Mouse (Mus musculus): ENCODE results near the gene Faf2. TPM values are rescaled to one million over a fixed set of nuclear protein-coding genes. Genes with fewer than 3 reads are reported as not detected.
A peak's percentile ranks its signal among the peaks of the same experiment; 100 is the strongest.

Gene Faf2
- polyA plus RNA-seq, 1 experiment from 2014 or later: 90.3 TPM

DNA sequence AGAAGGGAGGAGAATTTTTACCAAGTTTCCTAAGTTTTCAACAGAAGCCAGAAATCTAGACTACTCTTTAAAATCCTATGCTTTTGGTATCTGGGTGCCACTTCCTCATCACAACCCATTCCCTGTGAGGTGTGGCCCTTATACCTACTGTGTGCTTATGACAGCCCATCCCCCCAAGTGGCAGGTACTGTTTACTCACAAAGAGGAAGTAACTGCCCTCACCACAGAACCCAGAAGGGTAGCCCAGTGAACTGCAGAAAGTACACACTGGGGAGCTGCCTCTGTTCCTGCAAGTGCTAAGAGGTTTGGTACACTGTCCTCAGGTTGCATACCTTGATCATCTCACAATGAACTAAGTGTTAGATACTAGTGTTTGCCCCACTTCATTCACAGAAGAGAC lies 70.2 kb downstream of the Faf2 start:
- ATAC-seq (no peak), DNase-seq (ENCODE audit: low spot score) (no peak)
- H3K4me2 ChIP-seq (ENCODE audit: low read length): no peak overlapping the region
- H3K4me3 ChIP-seq (ENCODE audit: low read depth, low read length): no peak overlapping the region
- no peaks in the 10 kb centered on the region for H3K27me3 ChIP-seq (replicated peaks; ENCODE audit: control insufficient read depth, insufficient read depth, low read length)
- no peaks in the 10 kb centered on the region for H3K36me3 ChIP-seq (ENCODE audit: control insufficient read depth, insufficient read depth, low read length)
- H3K27ac ChIP-seq (ENCODE audit: low read depth, low read length): no peak overlapping the region
- H3K9ac ChIP-seq (ENCODE audit: low read length): peak overlapping the region; percentile 98; the same call in 1 of the 2 replicates
- H3K9me3 ChIP-seq (replicated peaks; ENCODE audit: control insufficient read depth, low read length): no peaks in the 10 kb centered on the region
- H3K4me1 ChIP-seq (ENCODE audit: control insufficient read depth, insufficient read depth, low read length): peaks cover 18% of the 10 kb centered on the region

DNA sequence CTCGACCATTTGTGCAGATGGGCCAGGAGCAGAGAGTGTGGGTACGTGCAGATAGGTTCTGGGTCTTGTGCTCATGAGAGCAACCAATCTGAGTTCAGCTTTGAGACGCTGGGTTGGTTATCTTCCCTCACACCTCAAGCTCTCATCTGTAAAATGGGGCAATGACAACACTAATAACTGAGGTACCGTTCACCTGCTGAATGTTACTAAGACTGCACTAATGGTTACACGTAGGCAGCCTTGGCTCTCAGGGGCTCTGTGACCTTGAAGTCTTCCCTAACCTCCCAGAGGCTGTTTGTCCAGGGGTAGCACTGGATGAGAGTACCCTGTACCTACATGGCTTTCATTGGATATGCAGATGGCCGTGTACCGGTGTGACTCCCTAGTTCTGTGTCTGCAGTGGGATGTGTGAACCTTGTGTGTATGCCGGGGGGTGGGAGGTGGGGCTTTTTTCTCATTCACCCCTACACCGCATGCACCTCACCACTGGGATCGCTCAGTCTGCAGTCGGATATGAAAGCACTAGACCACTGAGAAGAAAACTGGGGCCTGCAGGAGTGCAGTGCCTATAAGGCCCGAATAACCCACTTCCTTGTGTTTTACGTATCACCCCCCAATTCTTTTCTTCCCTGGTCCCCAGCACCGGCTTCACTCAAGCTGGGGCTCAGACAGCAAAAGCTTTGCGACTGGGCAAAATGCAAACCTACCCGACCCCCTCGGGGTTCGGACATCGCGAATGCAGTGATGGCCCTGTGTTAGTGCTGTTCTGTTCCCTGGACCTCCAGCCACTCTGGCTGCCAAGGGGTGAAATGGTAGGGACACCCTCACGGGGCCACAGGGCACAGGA lies 71.3 kb downstream of the Faf2 start:
- H3K27ac ChIP-seq (ENCODE audit: low read depth, low read length): peak overlapping the region; percentile 87
- no peaks in the 10 kb centered on the region for H3K9me3 ChIP-seq (replicated peaks; ENCODE audit: control insufficient read depth, low read length)
- DNase-seq (ENCODE audit: low spot score) (no peak), ATAC-seq (no peak)
- H3K4me3 ChIP-seq (ENCODE audit: low read depth, low read length): peak overlapping the region; percentile 100
- no peaks in the 10 kb centered on the region for H3K36me3 ChIP-seq (ENCODE audit: control insufficient read depth, insufficient read depth, low read length)
- H3K27me3 ChIP-seq (replicated peaks; ENCODE audit: control insufficient read depth, insufficient read depth, low read length): no peaks in the 10 kb centered on the region
- H3K4me2 ChIP-seq (ENCODE audit: low read length): peak overlapping the region; percentile 96
- H3K4me1 ChIP-seq (ENCODE audit: control insufficient read depth, insufficient read depth, low read length): peaks cover 18% of the 10 kb centered on the region
- WGBS: 16% methylated on average over 21 of the region's 21 CpGs
- H3K9ac ChIP-seq (ENCODE audit: low read length): peak overlapping the region; percentile 98

DNA sequence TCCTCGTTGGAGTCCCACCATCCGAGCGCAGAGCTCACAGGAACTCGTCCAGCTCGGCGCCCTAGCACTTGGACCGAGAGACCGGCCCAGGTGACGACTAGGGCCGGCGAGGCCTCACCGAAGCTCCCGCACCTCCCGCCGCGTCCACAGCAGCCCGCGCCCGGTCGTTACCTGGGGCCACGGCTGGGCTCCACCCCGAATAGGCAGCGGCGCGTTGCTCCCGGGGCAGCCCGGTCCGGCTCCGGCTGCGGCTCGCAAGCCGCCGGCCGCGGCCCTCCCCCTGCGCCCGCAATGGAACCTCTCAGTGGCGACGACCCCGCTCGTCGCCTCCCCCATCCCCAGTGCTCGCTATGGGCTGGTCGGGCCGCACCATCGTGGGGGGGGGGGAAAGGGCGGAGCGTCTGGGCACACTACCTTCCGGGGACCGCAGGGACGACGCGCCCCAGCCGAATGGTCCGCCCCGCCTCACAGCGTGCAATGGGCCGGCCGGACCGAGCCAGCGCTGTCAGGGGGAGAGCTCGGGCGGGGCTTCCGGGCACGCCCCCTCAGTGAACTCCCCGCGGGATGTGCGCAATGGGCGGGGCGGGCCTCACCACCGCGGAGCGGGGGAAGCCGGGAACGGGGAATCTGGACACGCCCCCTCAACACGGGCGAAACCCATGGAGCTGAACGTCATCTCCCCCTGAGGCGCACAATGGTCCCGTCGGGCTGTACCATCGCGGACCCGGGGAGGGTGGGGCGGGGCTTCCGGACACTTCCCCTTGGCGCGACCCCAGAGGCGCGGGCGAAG lies 72.2 kb downstream of the Faf2 start, which contains the start of gene Rnf44:
Gene Rnf44 (minus strand): TSS at position 350 of the 790 bp plus-strand sequence.
- Histone ChIP-seq H3K4me2 (ENCODE audit: low read length) (peak within 1 kb of the TSS; percentile 96), H3K9me3 (replicated peaks; ENCODE audit: control insufficient read depth, low read length) (no peaks in the 10 kb centered on the region)

DNA sequence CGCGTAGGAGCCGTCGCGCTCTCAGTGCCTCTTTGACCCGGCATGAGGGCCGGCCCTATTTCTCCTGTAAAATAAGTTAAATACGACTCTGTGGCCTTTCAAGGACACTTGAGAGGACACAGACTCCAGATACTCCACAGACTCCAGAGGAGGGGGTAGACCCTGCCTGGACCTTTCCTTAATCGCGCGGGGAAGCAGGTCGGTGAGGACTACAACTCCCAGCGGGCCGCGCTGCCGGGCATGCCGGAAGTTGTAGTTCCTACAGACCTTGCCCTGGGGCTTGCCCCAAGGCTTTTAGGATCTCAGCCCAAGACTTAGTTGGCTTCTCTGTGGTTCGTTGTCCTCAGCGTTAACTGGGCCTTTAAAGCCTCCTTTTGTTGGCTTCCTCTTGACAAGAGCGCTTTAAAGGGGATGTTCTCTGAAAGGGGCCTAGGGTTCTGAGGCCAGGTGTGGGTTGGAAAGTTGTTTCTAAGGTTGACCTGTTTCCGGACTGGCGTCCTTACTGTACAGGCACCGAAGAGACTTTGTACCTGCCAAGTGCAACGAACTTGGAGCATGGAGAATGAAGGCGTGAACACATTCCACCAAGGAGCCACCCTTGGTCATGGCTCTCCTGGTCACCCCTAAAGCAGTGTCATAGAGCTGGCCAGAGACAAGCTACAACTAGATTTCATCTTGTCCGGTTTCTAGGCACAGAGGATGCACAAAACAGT lies 72.9 kb downstream of the Faf2 start:
- peak overlapping the region; percentile 65 for H3K9ac ChIP-seq (ENCODE audit: low read length)
- H3K36me3 ChIP-seq (ENCODE audit: control insufficient read depth, insufficient read depth, low read length): no peaks in the 10 kb centered on the region
- H3K9me3 ChIP-seq (replicated peaks; ENCODE audit: control insufficient read depth, low read length): no peaks in the 10 kb centered on the region
- peak; percentile 88 for ATAC-seq
- DNase-seq (ENCODE audit: low spot score): no peak
- peak overlapping the region; percentile 100 for H3K4me3 ChIP-seq (ENCODE audit: low read depth, low read length)
- H3K27me3 ChIP-seq (replicated peaks; ENCODE audit: control insufficient read depth, insufficient read depth, low read length): no peaks in the 10 kb centered on the region
- WGBS: 16% methylated on average over 26 of the region's 26 CpGs
- H3K27ac ChIP-seq (ENCODE audit: low read depth, low read length): peak overlapping the region; percentile 89
- H3K4me2 ChIP-seq (ENCODE audit: low read length): peak overlapping the region; percentile 52
- H3K4me1 ChIP-seq (ENCODE audit: control insufficient read depth, insufficient read depth, low read length): peaks cover 15% of the 10 kb centered on the region

More for the DNA sequence above, 72.2 kb downstream of the Faf2 start, which contains the start of gene Rnf44:
- under 1% methylated on average over 66 of the region's 92 CpGs for WGBS
- ATAC-seq: peak; percentile 97
- peak; percentile 99 for DNase-seq (ENCODE audit: low spot score)
- Histone ChIP-seq H3K36me3 (ENCODE audit: control insufficient read depth, insufficient read depth, low read length) (no peaks in the 10 kb centered on the region), H3K4me1 (ENCODE audit: control insufficient read depth, insufficient read depth, low read length) (peaks cover 15% of the 10 kb centered on the region), H3K9ac (ENCODE audit: low read length) (peak within 1 kb of the TSS; percentile 98), H3K27ac (ENCODE audit: low read depth, low read length) (peak within 1 kb of the TSS; percentile 89), H3K4me3 (ENCODE audit: low read depth, low read length) (peak within 1 kb of the TSS; percentile 100), H3K27me3 (replicated peaks; ENCODE audit: control insufficient read depth, insufficient read depth, low read length) (no peaks in the 10 kb centered on the region)

DNA sequence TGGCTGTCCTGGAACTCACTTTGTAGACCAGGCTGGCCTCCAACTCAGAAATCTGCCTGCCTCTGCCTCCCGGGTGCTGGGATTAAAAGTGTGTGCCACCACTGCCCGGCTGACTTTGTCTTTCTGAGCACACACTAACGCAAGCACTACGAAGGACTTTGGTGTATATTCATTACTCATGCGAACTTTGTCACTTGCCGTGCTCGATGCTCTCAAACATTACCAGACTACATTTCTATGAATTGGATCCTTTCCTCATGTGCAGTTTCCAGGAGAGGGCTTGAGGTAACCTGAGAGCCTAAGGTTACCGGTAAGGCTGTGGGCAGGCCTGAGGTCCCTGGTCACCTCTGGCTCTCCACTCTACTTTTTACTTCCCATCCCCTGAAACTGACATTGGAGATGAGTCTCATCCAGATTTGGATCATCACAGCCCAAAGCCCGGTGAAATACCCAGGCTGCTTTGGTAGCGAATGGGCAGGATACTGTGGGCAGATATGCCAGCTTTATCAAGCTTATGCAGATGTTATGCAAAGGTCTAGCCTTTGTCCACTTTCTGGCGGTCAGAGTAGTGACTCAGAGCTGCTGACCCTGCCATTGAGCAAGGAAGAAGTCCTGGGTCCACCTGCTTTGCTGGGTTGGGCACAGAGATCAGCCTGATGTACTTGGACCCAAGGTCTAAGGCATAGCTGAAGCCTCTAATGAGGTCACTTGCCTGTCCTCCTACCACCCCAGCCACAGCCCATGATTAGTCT lies 74.1 kb downstream of the Faf2 start:
- 88% methylated on average over 11 of the region's 11 CpGs for WGBS
- Histone ChIP-seq H3K9me3 (replicated peaks; ENCODE audit: control insufficient read depth, low read length) (no peaks in the 10 kb centered on the region), H3K9ac (ENCODE audit: low read length) (no peak overlapping the region), H3K4me3 (ENCODE audit: low read depth, low read length) (no peak overlapping the region), H3K4me2 (ENCODE audit: low read length) (no peak overlapping the region), H3K4me1 (ENCODE audit: control insufficient read depth, insufficient read depth, low read length) (peaks cover 15% of the 10 kb centered on the region), H3K27me3 (replicated peaks; ENCODE audit: control insufficient read depth, insufficient read depth, low read length) (no peaks in the 10 kb centered on the region), H3K27ac (ENCODE audit: low read depth, low read length) (no peak overlapping the region), H3K36me3 (ENCODE audit: control insufficient read depth, insufficient read depth, low read length) (no peaks in the 10 kb centered on the region)
- DNase-seq (ENCODE audit: low spot score): no peak
- ATAC-seq: no peak

DNA sequence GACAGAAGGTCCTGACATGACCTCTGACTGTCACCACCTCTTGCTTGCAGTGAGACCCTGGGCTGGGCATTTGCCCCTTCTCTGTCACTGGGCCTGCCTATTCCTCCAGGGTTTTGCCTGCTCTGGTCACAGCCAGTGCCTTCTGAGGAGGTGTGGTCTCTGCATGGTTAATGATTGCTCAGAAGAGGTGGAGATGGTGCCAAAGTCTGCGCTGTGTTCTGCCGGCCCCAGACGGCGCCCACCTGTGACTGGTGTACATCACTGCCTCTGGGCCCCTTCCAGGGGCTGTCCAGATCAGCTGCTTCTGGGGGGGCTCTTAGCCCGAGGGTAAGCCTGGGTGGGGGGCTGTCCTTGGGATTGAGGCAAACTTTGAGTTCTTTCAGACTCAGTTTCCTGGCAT lies 79.7 kb downstream of the Faf2 start, which contains the start of gene Cdhr2:
Gene Cdhr2 (plus strand): TSS at position 219 of the 400 bp plus-strand sequence.
- no peaks in the 10 kb centered on the region for H3K27me3 ChIP-seq (replicated peaks; ENCODE audit: control insufficient read depth, insufficient read depth, low read length)
- no peaks in the 10 kb centered on the region for H3K9me3 ChIP-seq (replicated peaks; ENCODE audit: control insufficient read depth, low read length)
- DNase-seq (ENCODE audit: low spot score) (no peak), ATAC-seq (no peak)
- H3K27ac ChIP-seq (ENCODE audit: low read depth, low read length): no peak within 1 kb of the TSS
- H3K4me1 ChIP-seq (ENCODE audit: control insufficient read depth, insufficient read depth, low read length): no peaks in the 10 kb centered on the region
- no peaks in the 10 kb centered on the region for H3K36me3 ChIP-seq (ENCODE audit: control insufficient read depth, insufficient read depth, low read length)
- no peak within 1 kb of the TSS for H3K9ac ChIP-seq (ENCODE audit: low read length)
- WGBS: 75% methylated on average over 5 of the region's 5 CpGs
- no peak within 1 kb of the TSS for H3K4me2 ChIP-seq (ENCODE audit: low read length)
- no peak within 1 kb of the TSS for H3K4me3 ChIP-seq (ENCODE audit: low read depth, low read length)

DNA sequence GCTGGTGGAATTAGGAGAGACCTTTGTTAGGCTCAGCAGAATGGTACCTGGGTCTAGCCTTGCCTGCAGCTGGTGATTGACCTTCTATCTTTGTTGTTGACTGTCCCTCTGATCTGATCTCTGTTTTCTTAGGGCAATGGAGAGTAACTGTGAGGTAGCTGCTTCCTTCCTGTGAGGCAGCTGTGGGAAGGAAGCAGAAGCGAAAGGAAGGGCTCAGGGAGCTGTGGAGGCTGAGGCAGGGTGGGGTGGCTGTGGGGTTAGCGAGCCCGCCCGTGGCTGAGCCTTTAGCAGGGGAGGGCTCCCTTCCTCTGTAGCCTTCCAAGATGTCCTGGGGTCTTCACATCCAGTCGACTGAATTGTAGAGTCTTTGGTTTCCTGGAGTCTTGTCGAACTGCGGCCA lies 80.9 kb downstream of the Faf2 start:
- Histone ChIP-seq H3K36me3 (ENCODE audit: control insufficient read depth, insufficient read depth, low read length) (no peaks in the 10 kb centered on the region), H3K4me2 (ENCODE audit: low read length) (no peak overlapping the region), H3K27me3 (replicated peaks; ENCODE audit: control insufficient read depth, insufficient read depth, low read length) (no peaks in the 10 kb centered on the region), H3K9me3 (replicated peaks; ENCODE audit: control insufficient read depth, low read length) (no peaks in the 10 kb centered on the region), H3K27ac (ENCODE audit: low read depth, low read length) (no peak overlapping the region), H3K9ac (ENCODE audit: low read length) (no peak overlapping the region), H3K4me3 (ENCODE audit: low read depth, low read length) (no peak overlapping the region), H3K4me1 (ENCODE audit: control insufficient read depth, insufficient read depth, low read length) (no peaks in the 10 kb centered on the region)
- no peak for DNase-seq (ENCODE audit: low spot score)
- WGBS: 77% methylated on average over 7 of the region's 7 CpGs
- no peak for ATAC-seq

DNA sequence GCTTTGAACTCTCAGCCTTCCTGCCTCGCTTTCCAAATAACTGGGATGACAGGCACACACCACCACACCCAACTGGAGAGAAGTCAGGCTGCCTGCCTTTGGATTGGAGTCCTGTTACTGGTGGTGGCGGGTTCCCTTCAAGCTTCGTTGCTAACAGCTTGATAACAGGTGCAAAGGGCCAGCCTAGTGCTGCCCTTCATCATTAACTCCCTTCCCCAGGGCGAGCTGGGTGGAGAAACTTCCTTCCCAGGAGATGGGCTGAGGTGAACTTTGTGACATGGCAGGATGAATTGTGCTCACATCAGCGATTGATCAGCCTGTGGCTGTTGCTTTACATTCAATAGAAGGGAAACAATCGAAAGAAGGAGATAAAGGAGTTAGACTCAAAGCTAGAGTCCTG lies 83.3 kb downstream of the Faf2 start:
- Histone ChIP-seq H3K4me3 (ENCODE audit: low read depth, low read length) (no peak overlapping the region), H3K9me3 (replicated peaks; ENCODE audit: control insufficient read depth, low read length) (no peaks in the 10 kb centered on the region), H3K27me3 (replicated peaks; ENCODE audit: control insufficient read depth, insufficient read depth, low read length) (no peaks in the 10 kb centered on the region), H3K36me3 (ENCODE audit: control insufficient read depth, insufficient read depth, low read length) (no peaks in the 10 kb centered on the region), H3K4me2 (ENCODE audit: low read length) (no peak overlapping the region), H3K4me1 (ENCODE audit: control insufficient read depth, insufficient read depth, low read length) (no peaks in the 10 kb centered on the region), H3K9ac (ENCODE audit: low read length) (no peak overlapping the region), H3K27ac (ENCODE audit: low read depth, low read length) (no peak overlapping the region)
- no peak for ATAC-seq
- no peak for DNase-seq (ENCODE audit: low spot score)
- WGBS: 53% methylated on average over 6 of the region's 6 CpGs
